Mouse (Mus musculus): ENCODE measurements around the gene Ifi204. TPM values are rescaled to one million over a fixed set of nuclear protein-coding genes. Genes with fewer than 3 reads are reported as not detected.

The Ifi204 gene
- 35.0 TPM for polyA plus RNA-seq (2015; fragmentation: Illumina TruSeq; extraction: RNeasy Lipid Tissue Mini Kit (QIAGEN cat#74804); ENCODE audit: insufficient read depth, low replicate concordance)

GRCm38 (mm10) chr1:173766848-173767617, at the start of gene Ifi204:
Gene Ifi204, minus strand, starts transcription at chr1:173766943.

GRCm38 (mm10) chr1:173741656-173742055, 25.1 kb downstream of the Ifi204 start, which contains the start of gene Ifi207:
Gene Ifi207, minus strand, starts transcription at chr1:173741747.

Other genes with a start within 250 kb of the Ifi204 start
- gene Ifi214, start 231.0 kb downstream of the Ifi204 start, polyA plus RNA-seq (2015; fragmentation: Illumina TruSeq; extraction: RNeasy Lipid Tissue Mini Kit (QIAGEN cat#74804); ENCODE audit: insufficient read depth, low replicate concordance) = 38.5 TPM
- gene Ifi213, start 167.7 kb downstream of the Ifi204 start, polyA plus RNA-seq (2015; fragmentation: Illumina TruSeq; extraction: RNeasy Lipid Tissue Mini Kit (QIAGEN cat#74804); ENCODE audit: insufficient read depth, low replicate concordance) = 129 TPM
- 235 TPM for gene Ifi209, start 136.0 kb downstream of the Ifi204 start, polyA plus RNA-seq (2015; fragmentation: Illumina TruSeq; extraction: RNeasy Lipid Tissue Mini Kit (QIAGEN cat#74804); ENCODE audit: insufficient read depth, low replicate concordance)
- gene Ifi208, start 93.3 kb downstream of the Ifi204 start, polyA plus RNA-seq (2015; fragmentation: Illumina TruSeq; extraction: RNeasy Lipid Tissue Mini Kit (QIAGEN cat#74804); ENCODE audit: insufficient read depth, low replicate concordance) = 62.4 TPM
- gene Ifi207, start 25.2 kb downstream of the Ifi204 start, polyA plus RNA-seq (2015; fragmentation: Illumina TruSeq; extraction: RNeasy Lipid Tissue Mini Kit (QIAGEN cat#74804); ENCODE audit: insufficient read depth, low replicate concordance) = 38.3 TPM
- 31.5 TPM for gene Ifi211, start 146.1 kb upstream of the Ifi204 start, polyA plus RNA-seq (2015; fragmentation: Illumina TruSeq; extraction: RNeasy Lipid Tissue Mini Kit (QIAGEN cat#74804); ENCODE audit: insufficient read depth, low replicate concordance)
- gene Mndal, start 175.5 kb upstream of the Ifi204 start, polyA plus RNA-seq (2015; fragmentation: Illumina TruSeq; extraction: RNeasy Lipid Tissue Mini Kit (QIAGEN cat#74804); ENCODE audit: insufficient read depth, low replicate concordance) = 843 TPM
- 491 TPM for gene Ifi203, start 175.7 kb upstream of the Ifi204 start, polyA plus RNA-seq (2015; fragmentation: Illumina TruSeq; extraction: RNeasy Lipid Tissue Mini Kit (QIAGEN cat#74804); ENCODE audit: insufficient read depth, low replicate concordance)
- not detected for gene Ifi202b, start 215.8 kb upstream of the Ifi204 start, polyA plus RNA-seq (2015; fragmentation: Illumina TruSeq; extraction: RNeasy Lipid Tissue Mini Kit (QIAGEN cat#74804); ENCODE audit: insufficient read depth, low replicate concordance)